Mouse (Mus musculus) heart, embryonic 14.5 days (tissue): Measurements from ENCODE around the gene Kcnn3. TPM values are rescaled to one million over a fixed set of nuclear protein-coding genes. Genes with fewer than 3 reads are reported as not detected.

Experiments used
- ATAC-seq: fragments of 200-750 bp; cut with Nextera tagmentation; 2 replicates; pipeline ENCODE4 v1.8.0; 2017; ENCODE audit warnings: low read depth, moderate TSS enrichment; ENCODE audit not compliant: insufficient number of reproducible peaks, insufficient read depth, low FRiP score
- H3K27ac ChIP-seq, 2 experiments: fragments of 200-500 bp in 1 of 2; fragments of 300-500 bp in 1 of 2; sonication (generic) in 1 of 2; replicated peaks in 1 of 2; 2 replicates each; pipeline ENCODE4 v1.5.1; 2012 to 2014; ENCODE audit warnings: low read depth in 2 of 2, low read length in 2 of 2, control low read depth in 1 of 2, mild to moderate bottlenecking in 1 of 2, mixed read lengths in 1 of 2; ENCODE audit not compliant: control insufficient read depth in 1 of 2, insufficient read depth in 1 of 2
- H3K27me3 ChIP-seq: fragments of 300-500 bp; sonication (generic); 2 replicates; pipeline ENCODE4 v1.6.1; 2014; ENCODE audit warnings: mild to moderate bottlenecking, low read length, control low read depth; ENCODE audit not compliant: control insufficient read depth, insufficient read depth
- H3K36me3 ChIP-seq: fragments of 300-500 bp; sonication (generic); 2 replicates; pipeline ENCODE4 v1.6.1; 2014; ENCODE audit warnings: mild to moderate bottlenecking, control low read depth, low read length, mixed read lengths; ENCODE audit not compliant: control insufficient read depth, insufficient read depth
- H3K4me1 ChIP-seq, 2 experiments: fragments of 200-500 bp in 1 of 2; fragments of 300-500 bp in 1 of 2; sonication (generic) in 1 of 2; 2 replicates each; pipeline ENCODE4 v1.6.1; 2012 to 2014; ENCODE audit warnings: low read length in 2 of 2, control low read depth in 1 of 2, mixed read lengths in 1 of 2; ENCODE audit not compliant: control insufficient read depth in 2 of 2, insufficient read depth in 2 of 2
- H3K4me2 ChIP-seq: fragments of 300-500 bp; sonication (generic); 2 replicates; pipeline ENCODE4 v1.6.1; 2014; ENCODE audit warnings: mild to moderate bottlenecking, low read length
- H3K4me3 ChIP-seq, 2 experiments: fragments of 200-500 bp in 1 of 2; fragments of 300-500 bp in 1 of 2; sonication (generic) in 1 of 2; 2 replicates each; pipeline ENCODE4 v1.5.1; 2012 to 2014; ENCODE audit warnings: low read length in 2 of 2, mild to moderate bottlenecking in 2 of 2, control low read depth in 1 of 2, low read depth in 1 of 2, moderate library complexity in 1 of 2; ENCODE audit not compliant: control insufficient read depth in 1 of 2, insufficient read depth in 1 of 2
- H3K9ac ChIP-seq: fragments of 300-500 bp; sonication (generic); 2 replicates; pipeline ENCODE4 v1.6.1; 2014; ENCODE audit warnings: mild to moderate bottlenecking, low read length
- H3K9me3 ChIP-seq: fragments of 300-500 bp; sonication (generic); 2 replicates; pipeline ENCODE4 v1.6.1; 2016; ENCODE audit warnings: low read length, control low read depth; ENCODE audit not compliant: control insufficient read depth
- WGBS: fragments of 180-500 bp; shearing (Covaris S2); extraction: QIAGEN DNeasy Blood & Tissue Kit; methylation state at CpG from one replicate; pipeline ENCODE4 v1.1.7; 2014; 5-methylcytosine and 5-hydroxymethylcytosine counted together
- polyA plus RNA-seq: library from polyadenylated mRNA; unstranded; fragments of >200 nt; fragmentation: Nextera tagmentation; extraction: Ambion mirVana; gene quantifications from 2 replicates; pipeline ENCODE4 v1.2.1, GENCODE M21; 2014

Gene Kcnn3
- polyA plus RNA-seq, 1 experiment from 2014 or later = 3.1 TPM

DNA sequence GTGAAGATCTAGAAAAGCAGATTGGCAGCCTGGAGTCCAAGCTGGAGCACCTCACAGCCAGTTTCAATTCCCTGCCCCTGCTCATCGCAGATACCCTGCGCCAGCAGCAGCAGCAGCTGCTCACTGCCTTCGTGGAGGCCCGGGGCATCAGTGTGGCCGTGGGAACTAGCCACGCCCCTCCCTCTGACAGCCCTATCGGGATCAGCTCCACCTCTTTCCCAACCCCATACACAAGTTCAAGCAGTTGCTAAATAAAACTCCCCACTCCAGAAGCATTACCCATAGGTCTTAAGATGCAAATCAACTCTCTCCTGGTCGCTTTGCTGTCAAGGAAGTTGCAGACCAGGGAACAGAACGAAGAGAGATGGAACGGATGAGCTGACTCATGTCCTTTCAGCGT is 147.2 kb downstream of the Kcnn3 start:
- H3K9ac ChIP-seq = peak overlapping the region; percentile 51; the same call in 1 of the 2 replicates
- WGBS = 8% methylated on average over 11 of the region's 11 CpGs
- no peaks in the 10 kb centered on the region for H3K36me3 ChIP-seq
- ATAC-seq = 0 out of 2 replicates have a peak, but pooled peaks have one; percentile 47
- peak overlapping the region; percentile 59 for H3K4me2 ChIP-seq
- H3K27ac ChIP-seq = no peak overlapping the region
- peak overlapping the region; percentile 8 to 10; a peak in 3 of 4 replicates for H3K4me3 ChIP-seq
- no peaks in the 10 kb centered on the region for H3K27me3 ChIP-seq
- H3K4me1 ChIP-seq = peaks cover 10 to 19% of the 10 kb centered on the region in 2 experiments
- no peaks in the 10 kb centered on the region for H3K9me3 ChIP-seq

DNA sequence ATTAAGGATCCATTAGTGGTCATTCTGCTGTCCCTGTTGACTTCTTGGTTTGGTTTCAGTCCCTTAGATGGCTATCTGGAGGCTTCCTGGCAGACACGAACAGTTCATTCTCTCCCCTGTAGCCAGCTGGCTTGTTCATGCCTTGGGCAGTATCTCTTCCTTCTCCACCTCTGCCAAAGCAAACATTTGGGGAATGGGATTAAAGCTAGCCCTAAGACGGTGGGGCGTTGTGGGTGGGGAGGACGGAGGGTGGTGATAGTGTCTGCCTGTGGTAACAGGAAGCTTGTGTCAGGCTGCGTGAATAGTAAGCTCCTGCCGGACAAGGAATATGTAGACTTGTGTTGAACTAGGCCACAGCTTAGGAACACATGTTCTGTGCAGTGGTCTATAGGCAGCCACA is 151.4 kb downstream of the Kcnn3 start:
- Histone ChIP-seq H3K4me1 (peaks cover 12 to 23% of the 10 kb centered on the region in 2 experiments), H3K27me3 (no peaks in the 10 kb centered on the region), H3K27ac (no peak overlapping the region; a peak in 1 of 4 replicates), H3K36me3 (no peaks in the 10 kb centered on the region), H3K4me3 (no peak overlapping the region), H3K9me3 (no peaks in the 10 kb centered on the region), H3K9ac (no peak overlapping the region), H3K4me2 (no peak overlapping the region)
- 37% methylated on average over 6 of the region's 6 CpGs for WGBS
- ATAC-seq = peak; percentile 57; the same call in 1 of the 2 replicates

DNA sequence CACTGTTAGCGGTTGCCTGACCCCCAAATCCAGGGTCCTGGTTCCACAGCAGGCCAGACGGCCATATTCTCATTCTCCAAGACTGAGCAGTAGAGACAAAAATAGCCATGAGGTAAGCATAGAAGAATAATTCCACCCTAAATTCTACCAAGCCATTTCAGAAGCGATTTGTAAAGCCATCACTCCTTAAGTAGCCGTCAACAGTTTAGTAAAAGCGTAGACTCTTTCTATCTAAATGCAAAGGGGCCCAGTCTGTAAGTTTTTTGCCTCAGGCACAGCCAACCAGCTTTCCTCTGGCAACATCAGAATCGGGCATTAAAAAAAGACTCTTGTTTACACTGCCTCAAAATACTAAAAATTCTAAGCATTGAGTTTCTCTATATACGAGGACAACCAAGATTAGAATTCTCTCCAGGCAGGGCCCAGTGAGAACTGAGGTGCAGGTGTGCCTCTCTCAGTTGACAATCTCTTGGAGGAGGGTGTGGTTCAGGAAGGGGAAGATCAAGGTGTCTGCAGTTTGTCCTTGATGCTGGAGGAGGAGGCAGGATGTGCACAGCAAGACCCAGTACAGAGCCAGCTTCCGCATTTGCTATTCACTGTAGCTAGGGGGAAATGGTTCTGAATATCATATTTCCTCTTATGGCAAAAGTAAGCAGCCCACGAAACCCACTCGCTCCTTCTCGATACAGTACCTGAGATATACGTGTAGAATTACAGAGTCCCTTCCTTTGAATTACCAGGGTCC is 152.8 kb downstream of the Kcnn3 start:
- Histone ChIP-seq H3K9me3 (no peaks in the 10 kb centered on the region), H3K4me2 (no peak overlapping the region), H3K36me3 (no peaks in the 10 kb centered on the region), H3K9ac (no peak overlapping the region), H3K4me1 (peaks cover 4 to 13% of the 10 kb centered on the region in 2 experiments), H3K27ac (no peak overlapping the region), H3K4me3 (no peak overlapping the region), H3K27me3 (no peaks in the 10 kb centered on the region)
- ATAC-seq = no peak
- 58% methylated on average over 12 of the region's 12 CpGs for WGBS

DNA sequence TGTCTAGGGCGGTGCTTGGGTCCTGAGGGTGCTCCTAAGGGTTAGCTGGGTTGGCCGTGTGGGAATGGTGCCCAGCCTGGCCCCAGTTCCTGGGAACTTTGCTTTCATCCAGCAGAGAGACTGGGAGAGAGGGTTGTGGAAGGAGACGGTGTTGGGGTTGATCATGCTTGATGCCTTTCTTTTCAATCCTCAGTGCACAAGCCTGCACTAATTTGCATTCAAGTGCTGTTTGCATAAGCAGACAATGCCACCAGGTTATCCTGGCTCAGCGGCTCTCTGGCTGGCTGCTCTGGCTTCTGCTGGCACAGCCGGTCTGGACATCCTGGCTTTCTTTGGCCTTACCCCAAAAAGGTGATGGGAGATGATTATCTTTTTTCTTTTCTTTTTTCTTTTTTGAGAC is 157.7 kb downstream of the Kcnn3 start:
- H3K4me2 ChIP-seq = no peak overlapping the region
- no peaks in the 10 kb centered on the region for H3K36me3 ChIP-seq
- H3K27me3 ChIP-seq = peaks cover 4% of the 10 kb centered on the region; the same call in 1 of the 2 replicates
- 80% methylated on average over 5 of the region's 5 CpGs for WGBS
- ATAC-seq = no peak
- peaks cover 0 to under 1% of the 10 kb centered on the region in 2 experiments; a peak in 1 of 4 replicates for H3K4me1 ChIP-seq
- no peak overlapping the region for H3K27ac ChIP-seq
- H3K9ac ChIP-seq = no peak overlapping the region
- no peak overlapping the region for H3K4me3 ChIP-seq
- no peaks in the 10 kb centered on the region for H3K9me3 ChIP-seq

DNA sequence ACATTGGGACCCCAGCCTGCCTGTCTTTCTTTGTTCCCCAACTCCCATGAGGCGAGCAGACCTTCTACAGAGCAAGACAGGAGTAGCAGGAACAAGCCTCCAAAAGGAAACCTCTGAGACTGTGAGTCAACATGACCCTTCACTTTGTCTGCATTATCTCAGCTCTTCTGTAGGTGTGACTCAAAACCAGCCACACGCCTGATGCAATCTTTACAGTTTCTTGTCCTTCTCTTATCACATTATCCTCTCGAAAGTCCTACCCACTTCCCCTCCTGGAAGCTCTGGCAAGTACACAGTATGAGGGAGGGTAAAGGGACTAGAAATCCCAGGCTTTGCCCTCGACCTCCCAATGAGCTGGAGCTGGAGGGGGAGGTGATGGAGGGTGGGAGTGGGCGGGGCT is 166.1 kb downstream of the Kcnn3 start:
- no peak for ATAC-seq
- H3K27me3 ChIP-seq = peaks cover 13% of the 10 kb centered on the region
- no peaks in the 10 kb centered on the region for H3K4me1 ChIP-seq
- no peaks in the 10 kb centered on the region for H3K9me3 ChIP-seq
- no peak overlapping the region for H3K9ac ChIP-seq
- H3K36me3 ChIP-seq = no peaks in the 10 kb centered on the region
- WGBS = 24% methylated on average over 5 of the region's 5 CpGs
- H3K4me2 ChIP-seq = no peak overlapping the region
- no peak overlapping the region for H3K27ac ChIP-seq
- no peak overlapping the region for H3K4me3 ChIP-seq

DNA sequence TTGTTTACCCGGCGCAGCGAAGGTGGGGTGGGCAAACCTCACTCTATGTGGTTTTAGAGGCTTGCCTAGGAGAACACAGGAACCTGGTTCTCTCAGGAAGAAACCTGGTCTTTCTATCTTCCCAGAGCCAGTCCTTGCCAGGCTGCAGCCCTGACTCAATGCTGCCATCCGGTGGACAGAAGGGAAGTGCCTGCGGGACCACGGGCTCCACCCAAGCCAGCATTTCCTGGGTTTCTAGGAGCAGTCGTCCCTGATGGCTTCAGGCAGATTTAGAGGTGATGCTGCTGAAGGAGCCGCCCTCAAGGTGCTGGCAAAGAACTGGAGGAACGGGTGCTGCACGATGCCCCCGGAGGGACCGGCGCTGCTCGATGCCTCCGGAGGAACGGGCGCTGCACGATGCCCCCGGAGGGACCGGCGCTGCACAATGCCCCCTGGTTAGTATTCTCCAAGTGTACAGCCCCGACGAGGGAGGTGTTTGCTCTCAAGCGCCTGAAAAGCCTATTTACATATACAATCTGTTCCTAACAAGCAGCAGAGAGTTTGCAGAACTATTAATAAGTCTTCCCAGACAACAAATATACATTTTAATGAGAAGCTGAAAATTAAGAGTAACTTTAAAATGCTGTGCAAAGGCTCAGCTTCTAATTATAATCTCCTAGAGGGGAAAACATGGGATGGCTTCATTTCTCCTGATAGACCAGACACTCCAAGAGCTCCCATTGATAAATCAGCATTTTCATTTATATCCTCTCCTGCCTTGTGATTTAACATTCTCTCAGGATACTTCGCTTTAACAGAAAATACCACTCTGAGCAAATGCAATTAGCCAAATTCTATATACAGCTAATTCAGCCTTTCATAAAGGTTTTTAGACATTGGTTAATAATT is 169.0 kb downstream of the Kcnn3 start:
- H3K4me3 ChIP-seq = peak overlapping the region; percentile 44 to 50
- H3K36me3 ChIP-seq = no peaks in the 10 kb centered on the region
- 6% methylated on average over 25 of the region's 25 CpGs for WGBS
- no peaks in the 10 kb centered on the region for H3K9me3 ChIP-seq
- H3K4me2 ChIP-seq = peak overlapping the region; percentile 75
- peak overlapping the region; percentile 69 for H3K9ac ChIP-seq
- H3K27ac ChIP-seq = no peak overlapping the region
- ATAC-seq = no peak
- H3K4me1 ChIP-seq = no peaks in the 10 kb centered on the region
- H3K27me3 ChIP-seq = peaks cover 9% of the 10 kb centered on the region; the same call in 1 of the 2 replicates

DNA sequence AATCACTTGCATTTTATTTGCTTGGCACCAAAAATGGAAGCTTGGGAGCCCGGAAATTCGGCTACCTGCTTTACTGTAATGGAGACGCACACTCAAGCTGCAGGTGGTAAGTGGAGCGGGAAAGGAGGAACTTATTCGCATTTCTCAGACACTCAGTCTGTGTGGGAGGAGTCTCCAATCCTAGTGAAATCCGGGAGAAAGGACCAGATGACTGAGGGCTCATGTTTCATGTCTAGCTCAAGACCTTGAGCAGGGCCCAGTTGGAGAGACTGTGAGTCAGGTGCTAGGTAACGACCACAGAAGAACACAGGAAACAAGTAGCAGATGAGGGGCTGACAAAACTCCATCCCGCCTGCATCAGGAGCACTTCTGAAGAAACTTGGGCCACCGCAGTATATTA is 171.8 kb downstream of the Kcnn3 start:
- Histone ChIP-seq H3K9ac (no peak overlapping the region), H3K4me1 (no peaks in the 10 kb centered on the region), H3K4me3 (no peak overlapping the region), H3K4me2 (no peak overlapping the region), H3K27me3 (peaks cover 9% of the 10 kb centered on the region; the same call in 1 of the 2 replicates), H3K27ac (no peak overlapping the region), H3K9me3 (no peaks in the 10 kb centered on the region), H3K36me3 (no peaks in the 10 kb centered on the region)
- 63% methylated on average over 9 of the region's 9 CpGs for WGBS
- no peak for ATAC-seq
